Mouse (Mus musculus) forebrain, embryonic 16.5 days (tissue): ENCODE results near the gene Zdhhc12. TPM values are rescaled to one million over a fixed set of nuclear protein-coding genes. Genes with fewer than 3 reads are reported as not detected.

Source experiments
- ATAC-seq: fragments of 200-750 bp; cut with Nextera tagmentation; 2 replicates; pipeline ENCODE4 v1.8.0; 2017; ENCODE audit warnings: mild to moderate bottlenecking, moderate library complexity
- H3K27ac ChIP-seq: fragments of 300-500 bp; sonication (generic); 2 replicates; pipeline ENCODE4 v1.5.1; 2014; ENCODE audit warnings: low read length, control low read depth
- H3K27me3 ChIP-seq: fragments of 300-500 bp; sonication (generic); replicated peaks from 2 replicates; pipeline ENCODE4 v1.6.1; 2014; ENCODE audit warnings: low read length; ENCODE audit not compliant: control insufficient read depth, insufficient read depth
- H3K36me3 ChIP-seq: fragments of 300-500 bp; sonication (generic); 2 replicates; pipeline ENCODE4 v1.6.1; 2014; ENCODE audit not compliant: control insufficient read depth, insufficient read depth
- H3K4me1 ChIP-seq: fragments of 300-500 bp; sonication (generic); replicated peaks from 2 replicates; pipeline ENCODE4 v1.6.1; 2014; ENCODE audit warnings: low read length; ENCODE audit not compliant: control insufficient read depth, insufficient read depth
- H3K4me2 ChIP-seq: fragments of 300-500 bp; sonication (generic); 2 replicates; pipeline ENCODE4 v1.6.1; 2014; ENCODE audit warnings: mild to moderate bottlenecking, low read length, control low read depth
- H3K4me3 ChIP-seq: fragments of 300-500 bp; sonication (generic); replicated peaks from 2 replicates; pipeline ENCODE4 v1.5.1; 2014; ENCODE audit warnings: mild to moderate bottlenecking, low read length, control low read depth
- H3K9ac ChIP-seq: fragments of 300-500 bp; sonication (generic); replicated peaks from 2 replicates; pipeline ENCODE4 v1.6.1; 2014; ENCODE audit warnings: low read depth, low read length, control low read depth
- H3K9me3 ChIP-seq: fragments of 300-500 bp; sonication (generic); 2 replicates; pipeline ENCODE4 v1.6.1; 2016; ENCODE audit warnings: low read length; ENCODE audit not compliant: control insufficient read depth
- WGBS: fragments of 180-500 bp; shearing (Covaris S2); extraction: QIAGEN DNeasy Blood & Tissue Kit; methylation state at CpG from one replicate; pipeline ENCODE4 v1.1.7; 2014; 5-methylcytosine and 5-hydroxymethylcytosine counted together
- polyA plus RNA-seq: library from polyadenylated mRNA; unstranded; fragments of >200 nt; fragmentation: Nextera tagmentation; extraction: Ambion mirVana; gene quantifications from 2 replicates; pipeline ENCODE4 v1.2.1, GENCODE M21; 2015

The Zdhhc12 gene
- polyA plus RNA-seq, 1 experiment from 2014 or later = 17.8 TPM

DNA sequence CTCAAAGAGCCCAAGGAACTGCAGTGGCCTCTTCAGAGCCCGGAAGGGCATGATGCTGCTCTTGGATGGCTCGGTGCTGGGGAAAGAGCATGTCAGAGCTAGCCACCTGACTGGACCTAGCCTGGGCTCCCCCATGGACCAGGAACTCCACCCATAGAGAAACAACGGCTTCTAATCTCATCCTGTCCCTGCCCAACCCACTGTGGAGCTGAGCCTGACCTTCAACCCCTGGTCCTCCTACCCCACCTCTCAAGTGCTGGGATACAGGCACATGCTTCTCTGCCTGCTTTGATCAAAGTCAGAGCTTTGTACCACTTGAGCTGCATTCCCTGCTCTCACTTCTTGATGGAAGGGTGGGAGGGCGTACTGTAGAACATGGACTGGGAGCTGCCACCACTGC is 14.8 kb upstream of the Zdhhc12 start:
- peaks cover 26% of the 10 kb centered on the region for H3K36me3 ChIP-seq
- no peak overlapping the region for H3K27ac ChIP-seq
- no peaks in the 10 kb centered on the region for H3K4me1 ChIP-seq
- no peaks in the 10 kb centered on the region for H3K9me3 ChIP-seq
- 94% methylated on average over 4 of the region's 4 CpGs for WGBS
- H3K4me3 ChIP-seq = no peak overlapping the region
- no peak for ATAC-seq
- no peak overlapping the region for H3K9ac ChIP-seq
- H3K27me3 ChIP-seq = no peaks in the 10 kb centered on the region
- H3K4me2 ChIP-seq = no peak overlapping the region

DNA sequence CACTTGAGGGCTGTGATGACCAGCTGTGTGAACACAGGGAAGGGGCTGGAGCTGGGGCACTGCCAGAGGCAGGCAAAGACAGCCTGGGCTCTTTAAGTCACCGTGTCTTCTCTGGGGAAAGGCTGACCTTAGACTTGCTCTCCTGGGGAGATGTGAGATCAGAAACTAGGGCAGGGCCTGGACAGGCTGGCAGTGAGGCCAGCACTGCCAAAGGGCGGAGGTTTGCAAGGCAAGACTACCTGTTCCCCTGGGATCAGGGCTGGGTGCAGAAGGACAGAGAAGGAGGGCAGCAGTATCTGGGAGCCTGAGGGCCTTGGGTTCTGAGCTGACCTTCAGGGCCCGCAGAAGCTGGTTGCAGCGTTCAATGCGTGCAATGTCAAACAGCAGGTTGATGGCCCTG is 14.2 kb upstream of the Zdhhc12 start:
- no peak for ATAC-seq
- Histone ChIP-seq H3K4me3 (no peak overlapping the region), H3K4me1 (no peaks in the 10 kb centered on the region), H3K9me3 (no peaks in the 10 kb centered on the region), H3K9ac (no peak overlapping the region), H3K27me3 (no peaks in the 10 kb centered on the region), H3K27ac (no peak overlapping the region), H3K4me2 (no peak overlapping the region), H3K36me3 (peaks cover 28% of the 10 kb centered on the region)
- WGBS = 98% methylated on average over 5 of the region's 5 CpGs

DNA sequence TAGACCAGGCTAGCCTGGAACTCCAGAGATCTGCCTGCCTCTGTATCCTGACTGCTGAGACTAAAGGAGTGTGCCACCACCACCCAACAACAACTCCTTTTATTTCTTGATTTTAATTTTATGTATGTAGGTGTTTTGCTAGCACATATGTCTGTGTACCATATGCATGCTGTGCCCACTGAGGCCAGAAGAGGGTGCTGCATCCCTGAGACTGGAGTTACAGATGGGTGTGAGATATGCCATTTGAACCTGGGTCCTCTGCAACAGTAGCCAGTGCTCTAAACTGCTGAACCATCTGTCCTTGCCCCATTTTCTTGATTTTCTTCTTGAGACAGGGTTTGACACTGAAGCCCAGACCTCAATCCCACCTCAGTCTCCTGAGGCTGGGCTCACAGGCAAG is 12.9 kb upstream of the Zdhhc12 start:
- Histone ChIP-seq H3K4me1 (no peaks in the 10 kb centered on the region), H3K4me2 (no peak overlapping the region), H3K4me3 (no peak overlapping the region), H3K27me3 (no peaks in the 10 kb centered on the region), H3K9ac (no peak overlapping the region), H3K27ac (no peak overlapping the region), H3K36me3 (peaks cover 30% of the 10 kb centered on the region), H3K9me3 (no peaks in the 10 kb centered on the region)
- no peak for ATAC-seq

GRCm38 (mm10) chr2:30100214-30100613 is 6.8 kb upstream of the Zdhhc12 start:
- WGBS = 78% methylated on average over 4 of the region's 4 CpGs
- no peak overlapping the region for H3K4me2 ChIP-seq
- no peaks in the 10 kb centered on the region; the same call in 1 of the 2 replicates for H3K4me1 ChIP-seq
- H3K9ac ChIP-seq = no peak overlapping the region
- no peaks in the 10 kb centered on the region for H3K9me3 ChIP-seq
- H3K36me3 ChIP-seq = peaks cover 33% of the 10 kb centered on the region
- H3K27me3 ChIP-seq = no peaks in the 10 kb centered on the region
- no peak for ATAC-seq
- H3K4me3 ChIP-seq = no peak overlapping the region
- no peak overlapping the region for H3K27ac ChIP-seq

- no peaks in the 10 kb centered on the region for H3K9me3 ChIP-seq
- no peak overlapping the region for H3K9ac ChIP-seq
- 85% methylated on average over 2 of the region's 2 CpGs for WGBS
- no peak overlapping the region for H3K4me2 ChIP-seq
- H3K27ac ChIP-seq = no peak overlapping the region
- H3K4me1 ChIP-seq = peaks cover 19% of the 10 kb centered on the region
- H3K4me3 ChIP-seq = no peak overlapping the region
- no peaks in the 10 kb centered on the region for H3K27me3 ChIP-seq
- no peak for ATAC-seq
- H3K36me3 ChIP-seq = peaks cover 11% of the 10 kb centered on the region
Observed at GRCm38 (mm10) chr2:30095882-30096527, 2.6 kb upstream of the Zdhhc12 start.

DNA sequence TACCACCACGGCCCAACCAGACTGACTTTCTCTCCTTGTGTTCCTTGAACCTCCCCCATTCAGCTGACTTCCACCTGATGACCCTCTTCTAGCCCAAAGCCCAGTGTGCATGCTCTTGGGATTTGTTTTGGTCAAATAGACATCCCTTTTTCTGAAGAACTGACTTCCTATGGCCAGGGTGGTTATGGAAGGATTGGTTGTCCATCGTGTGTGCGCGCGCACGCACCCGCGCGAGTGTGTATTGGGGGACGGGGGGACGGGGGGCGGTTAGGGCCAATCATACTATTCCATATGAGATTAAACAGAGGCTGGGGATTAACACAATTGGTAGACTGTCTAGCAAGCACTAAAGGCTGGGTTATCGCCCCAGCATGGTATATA is 750 bp upstream of the Zdhhc12 start:
- Histone ChIP-seq H3K4me1 (peaks cover 19% of the 10 kb centered on the region), H3K4me3 (peak overlapping the region; percentile 70), H3K9me3 (no peaks in the 10 kb centered on the region), H3K27ac (peak overlapping the region; percentile 25), H3K27me3 (no peaks in the 10 kb centered on the region), H3K4me2 (peak overlapping the region; percentile 97), H3K36me3 (peaks cover 2% of the 10 kb centered on the region; the same call in 1 of the 2 replicates), H3K9ac (peak overlapping the region; percentile 67)
- 2% methylated on average over 13 of the region's 13 CpGs for WGBS
- no peak for ATAC-seq

GRCm38 (mm10) chr2:30092280-30092918 is 1.0 kb downstream of the Zdhhc12 start:
- Histone ChIP-seq H3K4me1 (peaks cover 19% of the 10 kb centered on the region), H3K27ac (no peak overlapping the region), H3K36me3 (no peaks in the 10 kb centered on the region), H3K9ac (no peak overlapping the region), H3K4me2 (no peak overlapping the region), H3K4me3 (no peak overlapping the region), H3K27me3 (no peaks in the 10 kb centered on the region), H3K9me3 (no peaks in the 10 kb centered on the region)
- WGBS = 56% methylated on average over 6 of the region's 6 CpGs
- ATAC-seq = no peak

DNA sequence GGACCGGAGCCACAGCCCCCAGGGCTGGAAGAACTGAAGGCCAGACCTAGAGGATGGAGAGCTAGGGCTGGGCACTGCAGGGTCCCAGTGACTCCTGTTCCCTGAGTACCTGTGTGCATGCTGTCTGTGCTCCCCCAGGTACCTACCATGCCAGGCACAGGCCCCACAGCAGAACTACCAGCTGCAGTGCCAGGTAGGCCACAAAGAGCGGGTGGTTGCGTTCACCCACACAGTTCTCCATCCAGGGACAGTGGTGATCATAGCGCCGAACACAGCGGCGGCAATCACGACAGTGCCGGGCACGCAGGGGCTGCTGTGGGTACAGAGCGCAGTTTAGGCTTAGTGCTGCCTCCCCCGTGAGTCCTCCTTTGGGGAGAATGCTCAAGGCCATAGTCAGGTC is 1.9 kb downstream of the Zdhhc12 start:
- Histone ChIP-seq H3K9me3 (no peaks in the 10 kb centered on the region), H3K4me1 (peaks cover 19% of the 10 kb centered on the region), H3K27me3 (no peaks in the 10 kb centered on the region), H3K9ac (no peak overlapping the region), H3K36me3 (no peaks in the 10 kb centered on the region), H3K27ac (no peak overlapping the region), H3K4me2 (no peak overlapping the region), H3K4me3 (no peak overlapping the region)
- 92% methylated on average over 12 of the region's 12 CpGs for WGBS
- ATAC-seq = no peak

GRCm38 (mm10) chr2:30087310-30087709 is 6.1 kb downstream of the Zdhhc12 start:
- Histone ChIP-seq H3K36me3 (no peaks in the 10 kb centered on the region), H3K4me2 (no peak overlapping the region), H3K4me3 (no peak overlapping the region), H3K9me3 (no peaks in the 10 kb centered on the region), H3K27ac (no peak overlapping the region), H3K9ac (no peak overlapping the region), H3K4me1 (0 out of 2 replicates have a peak, but pooled peaks cover 4% of the 10 kb centered on the region), H3K27me3 (no peaks in the 10 kb centered on the region)
- WGBS = 94% methylated on average over 4 of the region's 4 CpGs
- ATAC-seq = no peak
